Mouse (Mus musculus): Measurements from ENCODE around the gene Colec11. TPM values are rescaled to one million over a fixed set of nuclear protein-coding genes. Genes with fewer than 3 reads are reported as not detected.

Colec11 gene
- polyA plus RNA-seq, 1 experiment from 2014 or later: 0.75 TPM

- Histone ChIP-seq H3K9me3 (no peaks in the 10 kb centered on the region), H3K27me3 (no peaks in the 10 kb centered on the region), H3K4me1 (replicated peaks) (no peaks in the 10 kb centered on the region), H3K27ac (no peak within 1 kb of the TSS), H3K4me2 (replicated peaks) (no peak within 1 kb of the TSS), H3K36me3 (no peaks in the 10 kb centered on the region), H3K4me3 (replicated peaks) (no peak within 1 kb of the TSS), H3K9ac (replicated peaks) (no peak within 1 kb of the TSS)
- 79% methylated on average over 15 of the region's 15 CpGs for WGBS
- no peak for ATAC-seq
Measured at GRCm38 (mm10) chr12:28552299-28552698, 70.9 kb downstream of the Colec11 start, which contains the start of gene Dcdc2c. TSS of gene Dcdc2c (minus strand) at chr12:28552399.

- no peak overlapping the region for H3K27ac ChIP-seq
- H3K9ac ChIP-seq (replicated peaks): no peak overlapping the region
- no peaks in the 10 kb centered on the region for H3K9me3 ChIP-seq
- H3K27me3 ChIP-seq: no peaks in the 10 kb centered on the region
- no peak overlapping the region for H3K4me2 ChIP-seq (replicated peaks)
- H3K4me3 ChIP-seq (replicated peaks): no peak overlapping the region
- no peaks in the 10 kb centered on the region for H3K4me1 ChIP-seq (replicated peaks)
- 77% methylated on average over 18 of the region's 18 CpGs for WGBS
- no peaks in the 10 kb centered on the region for H3K36me3 ChIP-seq
- ATAC-seq: no peak
Measured at GRCm38 (mm10) chr12:28551775-28552174, 71.4 kb downstream of the Colec11 start.

DNA sequence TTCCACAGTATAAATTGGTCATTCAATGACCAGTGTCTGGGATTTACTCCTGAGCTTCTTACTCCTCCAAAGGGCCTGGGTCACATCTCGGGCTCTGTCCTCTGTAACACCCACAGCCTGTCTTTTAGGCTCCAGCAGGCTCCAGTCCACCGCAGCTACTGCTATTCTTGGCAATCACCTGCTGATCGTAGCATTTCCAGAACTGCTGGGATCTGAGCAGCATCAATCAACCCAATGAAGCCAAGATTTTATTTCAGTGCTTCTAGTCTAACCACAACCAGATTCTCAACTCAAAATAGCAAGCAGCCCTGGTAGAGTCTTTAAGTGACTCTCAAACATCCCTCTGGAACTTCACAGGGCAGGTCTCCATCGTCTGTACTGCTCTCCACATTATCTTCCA is 74.3 kb downstream of the Colec11 start:
- ATAC-seq: no peak

More for the DNA sequence above, 74.3 kb downstream of the Colec11 start:
- Histone ChIP-seq H3K4me1 (replicated peaks) (no peaks in the 10 kb centered on the region), H3K27ac (no peak overlapping the region), H3K4me2 (replicated peaks) (no peak overlapping the region), H3K4me3 (replicated peaks) (no peak overlapping the region), H3K27me3 (no peaks in the 10 kb centered on the region), H3K9ac (replicated peaks) (no peak overlapping the region), H3K36me3 (no peaks in the 10 kb centered on the region), H3K9me3 (no peaks in the 10 kb centered on the region)
- WGBS: 66% methylated on average over 4 of the region's 4 CpGs

Other genes starting within 250 kb of the Colec11 start
- gene Dcdc2c, start 71.0 kb downstream of the Colec11 start, polyA plus RNA-seq (2015; fragmentation: Nextera tagmentation; extraction: Ambion mirVana): not detected in 2 replicates
- 0.13 TPM in 1 of 2 replicates, not detected in the other for gene Allc, start 40.9 kb downstream of the Colec11 start, polyA plus RNA-seq (2015; fragmentation: Nextera tagmentation; extraction: Ambion mirVana)
- 507 and 547 TPM in 2 replicates for gene Rps7, start 12.6 kb upstream of the Colec11 start, polyA plus RNA-seq (2015; fragmentation: Nextera tagmentation; extraction: Ambion mirVana)
- gene Rnaseh1, start 26.2 kb upstream of the Colec11 start, polyA plus RNA-seq (2015; fragmentation: Nextera tagmentation; extraction: Ambion mirVana): 24.9 and 28.7 TPM in 2 replicates
- gene Adi1, start 51.9 kb upstream of the Colec11 start, polyA plus RNA-seq (2015; fragmentation: Nextera tagmentation; extraction: Ambion mirVana): 27.0 and 29.1 TPM in 2 replicates
- 43.8 and 46.0 TPM in 2 replicates for gene Trappc12, start 127.1 kb upstream of the Colec11 start, polyA plus RNA-seq (2015; fragmentation: Nextera tagmentation; extraction: Ambion mirVana)
- 71.3 and 75.7 TPM in 2 replicates for gene Eipr1, start 128.4 kb upstream of the Colec11 start, polyA plus RNA-seq (2015; fragmentation: Nextera tagmentation; extraction: Ambion mirVana)